Mouse (Mus musculus) embryonic facial prominence, embryonic 15.5 days (tissue): ENCODE results near the gene Gm20388. TPM values are rescaled to one million over a fixed set of nuclear protein-coding genes. Genes with fewer than 3 reads are reported as not detected.

ENCODE experiments used
- ATAC-seq: fragments of 200-750 bp; cut with Nextera tagmentation; 2 replicates; pipeline ENCODE4 v1.8.0; 2017; ENCODE audit warnings: low read depth, moderate TSS enrichment; ENCODE audit not compliant: insufficient number of reproducible peaks, low FRiP score, low TSS enrichment
- H3K27ac ChIP-seq: fragments of 300-500 bp; sonication (generic); replicated peaks from 2 replicates; pipeline ENCODE4 v1.5.1; 2015; ENCODE audit warnings: mild to moderate bottlenecking, inconsistent platforms
- H3K27me3 ChIP-seq: fragments of 300-500 bp; sonication (generic); 2 replicates; pipeline ENCODE4 v1.6.1; 2015; ENCODE audit warnings: inconsistent platforms
- H3K36me3 ChIP-seq: fragments of 300-500 bp; sonication (generic); 2 replicates; pipeline ENCODE4 v1.6.1; 2015; ENCODE audit warnings: mild to moderate bottlenecking, inconsistent platforms
- H3K4me1 ChIP-seq: fragments of 300-500 bp; sonication (generic); 2 replicates; pipeline ENCODE4 v1.6.1; 2015; ENCODE audit warnings: inconsistent platforms
- H3K4me2 ChIP-seq: fragments of 300-500 bp; sonication (generic); replicated peaks from 2 replicates; pipeline ENCODE4 v1.6.1; 2015; ENCODE audit warnings: mild to moderate bottlenecking, inconsistent platforms
- H3K4me3 ChIP-seq: fragments of 300-500 bp; sonication (generic); replicated peaks from 2 replicates; pipeline ENCODE4 v1.5.1; 2015; ENCODE audit warnings: mild to moderate bottlenecking, inconsistent platforms
- H3K9ac ChIP-seq: fragments of 300-500 bp; sonication (generic); 2 replicates; pipeline ENCODE4 v1.6.1; 2015; ENCODE audit warnings: inconsistent platforms
- H3K9me3 ChIP-seq: fragments of 300-500 bp; sonication (generic); replicated peaks from 2 replicates; pipeline ENCODE4 v1.6.1; 2016; ENCODE audit warnings: inconsistent platforms
- WGBS: fragments of 180-500 bp; shearing (Covaris S2); methylation state at CpG from one replicate; pipeline ENCODE4 v1.1.7; 2015; 5-methylcytosine and 5-hydroxymethylcytosine counted together
- polyA plus RNA-seq: library from polyadenylated mRNA; unstranded; fragments of >200 nt; fragmentation: Nextera tagmentation; extraction: Ambion mirVana; gene quantifications from 2 replicates; pipeline ENCODE4 v1.2.1, GENCODE M21; 2015

Gm20388 gene
- polyA plus RNA-seq, 1 experiment from 2014 or later, result 8.0 TPM

- 41% methylated on average over 13 of the region's 13 CpGs for WGBS
- Histone ChIP-seq H3K27me3 (peaks cover 93% of the 10 kb centered on the region), H3K4me2 (no peak overlapping the region), H3K4me1 (peaks cover 6% of the 10 kb centered on the region; the same call in 1 of the 2 replicates), H3K27ac (no peak overlapping the region), H3K9ac (no peak overlapping the region), H3K36me3 (no peaks in the 10 kb centered on the region), H3K9me3 (no peaks in the 10 kb centered on the region), H3K4me3 (no peak overlapping the region)
- no peak for ATAC-seq
These were observed 974.2 kb downstream of the Gm20388 start for GRCm38 (mm10) chr8:120884881-120885280.

GRCm38 (mm10) chr8:120887254-120887653 is 976.6 kb downstream of the Gm20388 start:
- 10% methylated on average over 10 of the region's 10 CpGs for WGBS
- no peak overlapping the region for H3K9ac ChIP-seq

GRCm38 (mm10) chr8:120888005-120888404 is 977.4 kb downstream of the Gm20388 start:
- 38% methylated on average over 5 of the region's 5 CpGs for WGBS
- H3K27me3 ChIP-seq, result peaks cover 90% of the 10 kb centered on the region
- no peak overlapping the region for H3K9ac ChIP-seq
- H3K27ac ChIP-seq, result no peak overlapping the region
- no peak overlapping the region for H3K4me3 ChIP-seq
- no peak overlapping the region for H3K4me2 ChIP-seq
- H3K9me3 ChIP-seq, result no peaks in the 10 kb centered on the region
- H3K4me1 ChIP-seq, result peaks cover 11% of the 10 kb centered on the region; the same call in 1 of the 2 replicates
- H3K36me3 ChIP-seq, result no peaks in the 10 kb centered on the region
- ATAC-seq, result no peak

More at GRCm38 (mm10) chr8:120887254-120887653, 976.6 kb downstream of the Gm20388 start:
- ATAC-seq, result 0 out of 2 replicates have a peak, but pooled peaks have one; percentile 43
- Histone ChIP-seq H3K4me1 (peaks cover 11% of the 10 kb centered on the region; the same call in 1 of the 2 replicates), H3K4me3 (no peak overlapping the region), H3K27ac (no peak overlapping the region), H3K4me2 (no peak overlapping the region), H3K9me3 (no peaks in the 10 kb centered on the region), H3K27me3 (peaks cover 89% of the 10 kb centered on the region), H3K36me3 (no peaks in the 10 kb centered on the region)

GRCm38 (mm10) chr8:120889189-120889588 is 978.5 kb downstream of the Gm20388 start:
- Histone ChIP-seq H3K27me3 (peaks cover 90% of the 10 kb centered on the region), H3K9me3 (no peaks in the 10 kb centered on the region), H3K36me3 (no peaks in the 10 kb centered on the region), H3K4me1 (peaks cover 5% of the 10 kb centered on the region; the same call in 1 of the 2 replicates), H3K27ac (no peak overlapping the region), H3K9ac (no peak overlapping the region), H3K4me3 (no peak overlapping the region), H3K4me2 (no peak overlapping the region)
- 80% methylated on average over 4 of the region's 4 CpGs for WGBS
- no peak for ATAC-seq

GRCm38 (mm10) chr8:120890068-120890467 is 979.4 kb downstream of the Gm20388 start:
- Histone ChIP-seq H3K9me3 (no peaks in the 10 kb centered on the region), H3K36me3 (no peaks in the 10 kb centered on the region), H3K4me3 (no peak overlapping the region), H3K27me3 (peaks cover 91% of the 10 kb centered on the region), H3K27ac (no peak overlapping the region), H3K4me2 (no peak overlapping the region), H3K9ac (no peak overlapping the region), H3K4me1 (peaks cover 6% of the 10 kb centered on the region; the same call in 1 of the 2 replicates)
- ATAC-seq, result no peak
- 4% methylated on average over 11 of the region's 11 CpGs for WGBS

GRCm38 (mm10) chr8:120895009-120895408 is 984.4 kb downstream of the Gm20388 start:
- Histone ChIP-seq H3K27me3 (peaks cover 70% of the 10 kb centered on the region), H3K9me3 (no peaks in the 10 kb centered on the region), H3K27ac (no peak overlapping the region), H3K4me3 (no peak overlapping the region), H3K9ac (no peak overlapping the region), H3K36me3 (no peaks in the 10 kb centered on the region), H3K4me1 (peaks cover 17% of the 10 kb centered on the region; the same call in 1 of the 2 replicates), H3K4me2 (no peak overlapping the region)
- WGBS, result 10% methylated on average over 4 of the region's 4 CpGs
- ATAC-seq, result no peak

GRCm38 (mm10) chr8:120895600-120895999 is 985.0 kb downstream of the Gm20388 start:
- no peak overlapping the region for H3K4me2 ChIP-seq
- H3K4me1 ChIP-seq, result peaks cover 14% of the 10 kb centered on the region; the same call in 1 of the 2 replicates
- H3K27me3 ChIP-seq, result peaks cover 70% of the 10 kb centered on the region
- ATAC-seq, result no peak
- 7% methylated on average over 13 of the region's 13 CpGs for WGBS
- H3K4me3 ChIP-seq, result no peak overlapping the region
- no peak overlapping the region for H3K27ac ChIP-seq
- H3K9ac ChIP-seq, result no peak overlapping the region
- H3K36me3 ChIP-seq, result no peaks in the 10 kb centered on the region
- no peaks in the 10 kb centered on the region for H3K9me3 ChIP-seq

- Histone ChIP-seq H3K27ac (no peak overlapping the region), H3K9me3 (no peaks in the 10 kb centered on the region), H3K36me3 (no peaks in the 10 kb centered on the region), H3K4me1 (peaks cover 14% of the 10 kb centered on the region; the same call in 1 of the 2 replicates), H3K27me3 (peaks cover 71% of the 10 kb centered on the region), H3K4me3 (no peak overlapping the region), H3K4me2 (no peak overlapping the region), H3K9ac (no peak overlapping the region)
- 41% methylated on average over 13 of the region's 13 CpGs for WGBS
- ATAC-seq, result no peak
These were observed 985.6 kb downstream of the Gm20388 start for GRCm38 (mm10) chr8:120896203-120896602.

GRCm38 (mm10) chr8:120898008-120898407 is 987.4 kb downstream of the Gm20388 start:
- ATAC-seq, result no peak
- no peak overlapping the region for H3K27ac ChIP-seq
- no peak overlapping the region for H3K9ac ChIP-seq
- H3K27me3 ChIP-seq, result peaks cover 66% of the 10 kb centered on the region
- H3K4me3 ChIP-seq, result no peak overlapping the region
- H3K4me1 ChIP-seq, result peaks cover 27% of the 10 kb centered on the region
- H3K9me3 ChIP-seq, result no peaks in the 10 kb centered on the region
- 50% methylated on average over 4 of the region's 4 CpGs for WGBS
- no peaks in the 10 kb centered on the region for H3K36me3 ChIP-seq
- H3K4me2 ChIP-seq, result no peak overlapping the region

GRCm38 (mm10) chr8:120898828-120899407 is 988.3 kb downstream of the Gm20388 start:
- WGBS, result 40% methylated on average over 17 of the region's 17 CpGs
- Histone ChIP-seq H3K9ac (no peak overlapping the region), H3K36me3 (no peaks in the 10 kb centered on the region), H3K27ac (no peak overlapping the region), H3K4me1 (peaks cover 27% of the 10 kb centered on the region), H3K9me3 (no peaks in the 10 kb centered on the region), H3K4me2 (no peak overlapping the region), H3K4me3 (no peak overlapping the region), H3K27me3 (peaks cover 57% of the 10 kb centered on the region)
- no peak for ATAC-seq

GRCm38 (mm10) chr8:120902346-120902745 is 991.7 kb downstream of the Gm20388 start:
- H3K4me2 ChIP-seq, result 0 out of 2 replicates have a peak overlapping the region, but pooled peaks have one; percentile 13
- WGBS, result 17% methylated on average over 11 of the region's 11 CpGs
- no peak overlapping the region for H3K4me3 ChIP-seq
- peak overlapping the region; percentile 3; the same call in 1 of the 2 replicates for H3K27ac ChIP-seq
- peak; percentile 49; the same call in 1 of the 2 replicates for ATAC-seq
- no peaks in the 10 kb centered on the region for H3K9me3 ChIP-seq
- H3K9ac ChIP-seq, result no peak overlapping the region
- peaks cover 27% of the 10 kb centered on the region for H3K27me3 ChIP-seq
- H3K36me3 ChIP-seq, result no peaks in the 10 kb centered on the region
- peaks cover 17% of the 10 kb centered on the region for H3K4me1 ChIP-seq

GRCm38 (mm10) chr8:120907671-120908070 is 997.0 kb downstream of the Gm20388 start:
- WGBS, result 46% methylated on average over 6 of the region's 6 CpGs
- no peak overlapping the region for H3K9ac ChIP-seq
- no peak overlapping the region for H3K27ac ChIP-seq
- ATAC-seq, result no peak
- H3K4me1 ChIP-seq, result 0 out of 2 replicates have a peak, but pooled peaks cover 1% of the 10 kb centered on the region
- peaks cover 3% of the 10 kb centered on the region; the same call in 1 of the 2 replicates for H3K27me3 ChIP-seq
- H3K4me3 ChIP-seq, result no peak overlapping the region
- H3K36me3 ChIP-seq, result no peaks in the 10 kb centered on the region
- H3K9me3 ChIP-seq, result no peaks in the 10 kb centered on the region
- H3K4me2 ChIP-seq, result no peak overlapping the region
